Mouse (Mus musculus) forebrain, embryonic 11.5 days (tissue): ENCODE measurements around the gene Lasp1. TPM values are rescaled to one million over a fixed set of nuclear protein-coding genes. Genes with fewer than 3 reads are reported as not detected.

Experiments
- ATAC-seq: fragments of 200-750 bp; cut with Nextera tagmentation; replicated peaks from 2 replicates; pipeline ENCODE4 v1.8.0; 2017; ENCODE audit warnings: moderate TSS enrichment; ENCODE audit not compliant: low FRiP score
- DNase-seq: peaks from one replicate; pipeline ENCODE4 v3.0.0-alpha.2; 2017; ENCODE audit warnings: low spot score
- H3K27ac ChIP-seq: fragments of 300-500 bp; sonication (generic); 2 replicates; pipeline ENCODE4 v1.5.1; 2014; ENCODE audit warnings: low read depth, low read length
- H3K27me3 ChIP-seq: fragments of 300-500 bp; sonication (generic); 2 replicates; pipeline ENCODE4 v1.6.1; 2014; ENCODE audit warnings: mild to moderate bottlenecking, low read length, mixed read lengths; ENCODE audit not compliant: control insufficient read depth, insufficient read depth
- H3K36me3 ChIP-seq: fragments of 300-500 bp; sonication (generic); 2 replicates; pipeline ENCODE4 v1.6.1; 2014; ENCODE audit warnings: mild to moderate bottlenecking, low read length, moderate library complexity, mixed read lengths; ENCODE audit not compliant: control insufficient read depth, insufficient read depth
- H3K4me1 ChIP-seq: fragments of 300-500 bp; sonication (generic); replicated peaks from 2 replicates; pipeline ENCODE4 v1.6.1; 2014; ENCODE audit warnings: low read length, mixed read lengths; ENCODE audit not compliant: control insufficient read depth, insufficient read depth
- H3K4me2 ChIP-seq: fragments of 300-500 bp; sonication (generic); 2 replicates; pipeline ENCODE4 v1.6.1; 2014; ENCODE audit warnings: low read depth, mild to moderate bottlenecking, low read length, moderate library complexity, mixed read lengths; ENCODE audit not compliant: severe bottlenecking
- H3K4me3 ChIP-seq: fragments of 300-500 bp; sonication (generic); 2 replicates; pipeline ENCODE4 v1.5.1; 2014; ENCODE audit warnings: low read depth, low read length
- H3K9ac ChIP-seq: fragments of 300-500 bp; sonication (generic); 2 replicates; pipeline ENCODE4 v1.6.1; 2014; ENCODE audit warnings: low read length
- H3K9me3 ChIP-seq: fragments of 300-500 bp; sonication (generic); 2 replicates; pipeline ENCODE4 v1.6.1; 2016; ENCODE audit warnings: low read length, mixed read lengths; ENCODE audit not compliant: control insufficient read depth
- WGBS: fragments of 180-500 bp; shearing (Covaris S2); extraction: QIAGEN DNeasy Blood & Tissue Kit; methylation state at CpG from one replicate; pipeline ENCODE4 v1.1.7; 2014; 5-methylcytosine and 5-hydroxymethylcytosine counted together
- polyA plus RNA-seq: library from polyadenylated mRNA; unstranded; fragments of >200 nt; fragmentation: Nextera tagmentation; extraction: Ambion mirVana; gene quantifications from 2 replicates; pipeline ENCODE4 v1.2.1, GENCODE M21; 2014

The Lasp1 gene
- polyA plus RNA-seq, 1 experiment from 2014 or later = 77.6 TPM

DNA sequence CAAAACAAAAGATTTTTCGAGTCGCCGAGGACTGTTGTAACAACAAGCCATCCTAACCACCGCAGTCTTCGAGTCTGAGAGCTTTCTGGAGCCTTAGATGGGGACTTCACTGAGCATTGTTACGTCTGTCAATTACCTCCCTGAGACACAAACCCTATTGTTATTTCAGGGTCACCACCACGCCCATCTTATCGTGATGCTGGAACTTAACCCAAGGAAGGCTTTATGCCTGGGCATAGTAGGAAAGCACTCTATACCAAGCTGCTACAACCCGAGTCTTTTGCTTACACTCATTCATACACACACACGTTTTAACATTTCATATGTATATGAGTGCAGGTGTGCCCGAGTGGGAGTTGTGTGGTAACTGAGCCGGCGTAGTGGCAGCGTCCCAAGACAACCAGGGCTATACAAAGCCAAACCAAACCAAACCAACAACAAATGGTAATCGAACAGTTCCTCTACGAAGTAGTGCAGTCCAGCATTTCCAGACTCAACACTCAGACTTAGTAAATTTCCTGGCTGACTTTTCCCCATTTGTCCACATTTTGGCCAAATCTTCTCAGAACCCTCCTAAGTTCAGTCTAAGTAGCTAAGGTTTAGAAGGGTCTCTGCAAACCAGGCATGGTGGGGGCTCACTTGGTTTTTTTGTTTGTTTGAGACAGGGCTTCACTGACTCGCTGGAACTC lies 22.8 kb upstream of the Lasp1 start, which contains the start of gene 1700001P01Rik:
Gene 1700001P01Rik (minus strand): TSS at position 111 of the 689 bp plus-strand sequence.
- no peak for ATAC-seq
- Histone ChIP-seq H3K4me1 (peaks cover 7% of the 10 kb centered on the region; the same call in 1 of the 2 replicates), H3K27me3 (no peaks in the 10 kb centered on the region), H3K9ac (no peak within 1 kb of the TSS), H3K27ac (no peak within 1 kb of the TSS), H3K36me3 (peaks cover 17% of the 10 kb centered on the region), H3K4me2 (no peak within 1 kb of the TSS), H3K4me3 (no peak within 1 kb of the TSS), H3K9me3 (no peaks in the 10 kb centered on the region)
- WGBS = 48% methylated on average over 17 of the region's 17 CpGs
- no peak for DNase-seq

GRCm38 (mm10) chr11:97776497-97777128 lies 22.2 kb upstream of the Lasp1 start:
- 58% methylated on average over 5 of the region's 5 CpGs for WGBS
- H3K27ac ChIP-seq = no peak overlapping the region
- peaks cover 7% of the 10 kb centered on the region; the same call in 1 of the 2 replicates for H3K4me1 ChIP-seq
- no peaks in the 10 kb centered on the region for H3K27me3 ChIP-seq
- peaks cover 17% of the 10 kb centered on the region for H3K36me3 ChIP-seq
- DNase-seq = no peak
- no peak overlapping the region for H3K9ac ChIP-seq
- H3K9me3 ChIP-seq = no peaks in the 10 kb centered on the region
- no peak for ATAC-seq
- no peak overlapping the region for H3K4me3 ChIP-seq
- no peak overlapping the region for H3K4me2 ChIP-seq

- peak; percentile 58 for DNase-seq
Measured at GRCm38 (mm10) chr11:97777129-97777529, 21.7 kb upstream of the Lasp1 start.

GRCm38 (mm10) chr11:97778918-97779317 lies 19.9 kb upstream of the Lasp1 start:
- no peaks in the 10 kb centered on the region for H3K9me3 ChIP-seq
- H3K4me2 ChIP-seq = no peak overlapping the region
- peaks cover 7% of the 10 kb centered on the region; the same call in 1 of the 2 replicates for H3K4me1 ChIP-seq
- WGBS = 96% methylated on average over 1 of the region's 1 CpGs
- no peak overlapping the region for H3K4me3 ChIP-seq
- DNase-seq (no peak), ATAC-seq (no peak)
- H3K36me3 ChIP-seq = peaks cover 17% of the 10 kb centered on the region
- no peak overlapping the region for H3K27ac ChIP-seq
- no peak overlapping the region for H3K9ac ChIP-seq
- H3K27me3 ChIP-seq = no peaks in the 10 kb centered on the region

More at GRCm38 (mm10) chr11:97777129-97777529, 21.7 kb upstream of the Lasp1 start:
- no peak overlapping the region for H3K27ac ChIP-seq
- WGBS = 43% methylated on average over 2 of the region's 2 CpGs
- peaks cover 7% of the 10 kb centered on the region; the same call in 1 of the 2 replicates for H3K4me1 ChIP-seq
- no peaks in the 10 kb centered on the region for H3K27me3 ChIP-seq
- H3K4me2 ChIP-seq = no peak overlapping the region
- no peak for ATAC-seq
- no peaks in the 10 kb centered on the region for H3K9me3 ChIP-seq
- no peak overlapping the region for H3K4me3 ChIP-seq
- no peak overlapping the region for H3K9ac ChIP-seq
- peaks cover 17% of the 10 kb centered on the region for H3K36me3 ChIP-seq

GRCm38 (mm10) chr11:97779968-97780701 lies 18.7 kb upstream of the Lasp1 start:
- H3K27ac ChIP-seq = no peak overlapping the region
- no peak overlapping the region for H3K9ac ChIP-seq
- H3K4me2 ChIP-seq = 0 out of 2 replicates have a peak overlapping the region, but pooled peaks have one; percentile 15

GRCm38 (mm10) chr11:97781478-97781831 lies 17.3 kb upstream of the Lasp1 start:
- H3K4me3 ChIP-seq = peak overlapping the region; percentile 96
- 2% methylated on average over 11 of the region's 11 CpGs for WGBS
- DNase-seq (no peak), ATAC-seq (no peak)
- peaks cover 7% of the 10 kb centered on the region; the same call in 1 of the 2 replicates for H3K4me1 ChIP-seq
- peak overlapping the region; percentile 98 for H3K9ac ChIP-seq
- no peaks in the 10 kb centered on the region for H3K27me3 ChIP-seq
- peaks cover 17% of the 10 kb centered on the region for H3K36me3 ChIP-seq
- H3K9me3 ChIP-seq = no peaks in the 10 kb centered on the region
- H3K27ac ChIP-seq = peak overlapping the region; percentile 90; the same call in 1 of the 2 replicates
- H3K4me2 ChIP-seq = peak overlapping the region; percentile 74

More at GRCm38 (mm10) chr11:97779968-97780701, 18.7 kb upstream of the Lasp1 start:
- ATAC-seq (no peak), DNase-seq (no peak)
- WGBS = 87% methylated on average over 2 of the region's 2 CpGs
- Histone ChIP-seq H3K4me3 (no peak overlapping the region), H3K9me3 (no peaks in the 10 kb centered on the region), H3K4me1 (peaks cover 7% of the 10 kb centered on the region; the same call in 1 of the 2 replicates), H3K27me3 (no peaks in the 10 kb centered on the region), H3K36me3 (peaks cover 17% of the 10 kb centered on the region)

GRCm38 (mm10) chr11:97781832-97782563 lies 16.8 kb upstream of the Lasp1 start, which contains the start of gene Rpl23:
TSS of gene Rpl23 (minus strand) at chr11:97782437.
- under 1% methylated on average over 67 of the region's 67 CpGs for WGBS
- peaks cover 7% of the 10 kb centered on the region; the same call in 1 of the 2 replicates for H3K4me1 ChIP-seq
- H3K9me3 ChIP-seq = no peaks in the 10 kb centered on the region
- H3K36me3 ChIP-seq = peaks cover 17% of the 10 kb centered on the region
- H3K27me3 ChIP-seq = no peaks in the 10 kb centered on the region
- ATAC-seq (peak; percentile 96), DNase-seq (peak; percentile 100)
- peak within 1 kb of the TSS; percentile 74 for H3K4me2 ChIP-seq
- peak within 1 kb of the TSS; percentile 96 for H3K4me3 ChIP-seq
- H3K9ac ChIP-seq = peak within 1 kb of the TSS; percentile 98
- peak within 1 kb of the TSS; percentile 90 for H3K27ac ChIP-seq

GRCm38 (mm10) chr11:97782564-97782895 lies 16.3 kb upstream of the Lasp1 start:
- H3K4me2 ChIP-seq = peak overlapping the region; percentile 54
- peak overlapping the region; percentile 10; the same call in 1 of the 2 replicates for H3K27ac ChIP-seq
- ATAC-seq (no peak; the same call in 1 of the 2 replicates), DNase-seq (no peak)
- H3K9ac ChIP-seq = peak overlapping the region; percentile 67
- no peaks in the 10 kb centered on the region for H3K9me3 ChIP-seq
- peak overlapping the region; percentile 96 for H3K4me3 ChIP-seq
- no peaks in the 10 kb centered on the region for H3K27me3 ChIP-seq
- H3K4me1 ChIP-seq = peaks cover 7% of the 10 kb centered on the region; the same call in 1 of the 2 replicates
- WGBS = under 1% methylated on average over 10 of the region's 10 CpGs
- peaks cover 12% of the 10 kb centered on the region for H3K36me3 ChIP-seq
